Mouse (Mus musculus): ENCODE measurements around the gene Gm28305.

GRCm38 (mm10) chr9:104099060-104099459 is 58.6 kb downstream of the Gm28305 start:
- TF ChIP-seq RCOR1 (conservative IDR thresholded peaks at IDR 0.05; ENCODE audit: low read depth, low read length) (no peak), POLR2A (IDR thresholded peaks at IDR 0.05; ENCODE audit: low read depth, low read length) (no peak), MAFK (IDR thresholded peaks at IDR 0.05; ENCODE audit: insufficient replicate concordance, low read length) (no peak)
